Mouse (Mus musculus): ENCODE data around the gene Traf3ip1. TPM values are rescaled to one million over a fixed set of nuclear protein-coding genes. Genes with fewer than 3 reads are reported as not detected.

Traf3ip1 gene
- polyA plus RNA-seq, 1 experiment = 8.0 TPM

DNA sequence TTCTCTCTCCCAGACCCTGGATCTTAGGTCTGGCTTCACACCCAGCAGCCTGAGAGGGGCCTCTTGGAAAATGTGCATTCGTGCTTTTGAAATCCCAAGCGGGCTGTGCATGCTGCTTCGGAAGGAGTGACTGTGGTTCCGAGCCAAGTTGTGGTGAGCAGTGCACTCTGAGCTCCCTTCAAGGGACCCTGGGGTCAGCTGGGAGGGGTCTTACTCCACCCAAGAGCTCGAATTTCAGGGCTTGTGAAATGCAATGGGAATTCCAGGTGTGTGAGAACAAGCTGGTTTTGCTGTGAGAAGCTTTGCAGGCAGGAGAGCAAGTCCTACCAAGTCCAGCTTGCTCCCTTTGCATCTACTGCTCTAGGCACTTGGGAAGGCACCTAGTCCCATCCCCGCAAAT is 70.2 kb downstream of the Traf3ip1 start:
- no peak overlapping the region for H3K4me3 ChIP-seq (ENCODE audit: insufficient read depth, low read length)
- no peak for TF ChIP-seq CTCF (IDR thresholded peaks at IDR 0.05; ENCODE audit: borderline replicate concordance, insufficient read depth, low read length)
- no peak for TF ChIP-seq POLR2A (IDR thresholded peaks at IDR 0.05; ENCODE audit: low read depth, low read length)
- no peaks in the 10 kb centered on the region for H3K4me1 ChIP-seq (ENCODE audit: control insufficient read depth, insufficient read depth, low read length)
- no peak overlapping the region for H3K27ac ChIP-seq (ENCODE audit: insufficient read depth, low read length)

DNA sequence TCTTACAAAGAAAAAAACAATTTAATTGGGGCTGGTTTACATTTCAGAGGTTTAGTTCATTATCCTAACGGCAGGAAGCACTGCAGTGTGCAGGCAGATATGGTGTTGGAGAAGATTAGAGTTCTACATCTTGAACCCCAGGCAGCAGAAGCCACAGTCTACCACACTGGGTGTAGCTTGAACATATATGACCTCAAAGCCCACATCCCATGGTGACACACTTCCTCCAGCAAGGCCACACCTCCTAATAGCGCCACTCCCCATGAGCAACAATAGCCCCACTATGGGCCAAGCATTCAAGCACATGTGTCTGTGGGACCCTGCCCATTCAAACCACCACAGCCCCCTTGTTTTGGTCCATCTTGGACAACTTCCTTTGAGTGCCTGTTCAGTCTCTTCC is 72.8 kb downstream of the Traf3ip1 start:
- TF ChIP-seq CTCF (IDR thresholded peaks at IDR 0.05; ENCODE audit: borderline replicate concordance, insufficient read depth, low read length) (no peak), POLR2A (IDR thresholded peaks at IDR 0.05; ENCODE audit: low read depth, low read length) (no peak)
- Histone ChIP-seq H3K4me3 (ENCODE audit: insufficient read depth, low read length) (no peak overlapping the region), H3K27ac (ENCODE audit: insufficient read depth, low read length) (no peak overlapping the region)

DNA sequence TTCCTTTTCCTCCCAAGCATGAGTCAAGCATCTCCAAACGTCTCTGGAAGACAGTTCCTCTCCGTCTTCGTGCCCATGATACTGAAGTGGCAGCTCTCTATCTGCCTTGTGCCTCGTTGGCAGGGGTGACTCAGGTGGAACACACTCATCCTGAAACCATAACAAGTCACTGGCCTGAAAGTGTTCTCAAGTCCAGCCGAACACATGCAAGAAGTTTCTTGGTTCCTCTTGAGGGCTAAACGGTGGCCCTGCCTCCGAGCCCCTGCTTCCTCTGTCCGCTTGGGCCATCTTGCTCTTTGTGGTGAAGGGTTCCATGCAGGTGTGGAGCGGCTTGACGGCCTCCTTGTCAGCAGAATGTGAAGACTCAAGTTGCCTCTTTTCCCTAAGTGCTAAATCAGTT is 78.0 kb downstream of the Traf3ip1 start:
- no peak overlapping the region for H3K27ac ChIP-seq (ENCODE audit: insufficient read depth, low read length)
- TF ChIP-seq CTCF (IDR thresholded peaks at IDR 0.05; ENCODE audit: borderline replicate concordance, insufficient read depth, low read length) (no peak), POLR2A (IDR thresholded peaks at IDR 0.05; ENCODE audit: low read depth, low read length) (no peak)
- no peak overlapping the region for H3K4me3 ChIP-seq (ENCODE audit: insufficient read depth, low read length)
- H3K4me1 ChIP-seq (ENCODE audit: control insufficient read depth, insufficient read depth, low read length) = no peaks in the 10 kb centered on the region

More for the DNA sequence above, 72.8 kb downstream of the Traf3ip1 start:
- no peaks in the 10 kb centered on the region for H3K4me1 ChIP-seq (ENCODE audit: control insufficient read depth, insufficient read depth, low read length)

DNA sequence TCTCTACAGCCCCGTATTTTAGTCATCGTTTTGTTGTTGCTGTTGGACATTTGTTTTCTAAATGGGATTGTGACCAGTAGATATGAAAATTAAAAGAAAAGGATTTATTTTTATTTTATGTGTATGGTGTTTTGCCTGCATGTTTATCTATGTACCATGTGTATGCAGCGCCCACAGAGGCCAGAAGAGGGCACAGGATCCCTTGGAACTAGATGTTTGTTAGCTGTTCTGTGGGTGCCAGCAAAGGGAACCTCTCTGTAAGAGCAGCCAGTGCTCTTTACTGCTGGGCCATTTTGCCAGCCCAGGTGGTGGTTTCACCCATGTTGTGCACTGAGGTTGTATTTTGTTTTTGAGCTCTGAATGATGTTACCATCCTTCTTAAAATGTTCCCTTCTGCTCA is 79.8 kb downstream of the Traf3ip1 start:
- H3K4me3 ChIP-seq (ENCODE audit: insufficient read depth, low read length) = no peak overlapping the region
- TF ChIP-seq POLR2A (IDR thresholded peaks at IDR 0.05; ENCODE audit: low read depth, low read length) (no peak), CTCF (IDR thresholded peaks at IDR 0.05; ENCODE audit: borderline replicate concordance, insufficient read depth, low read length) (peak; percentile 64; the same call in 1 of the 2 replicates)
- H3K27ac ChIP-seq (ENCODE audit: insufficient read depth, low read length) = no peak overlapping the region
- peaks cover 3% of the 10 kb centered on the region for H3K4me1 ChIP-seq (ENCODE audit: control insufficient read depth, insufficient read depth, low read length)

DNA sequence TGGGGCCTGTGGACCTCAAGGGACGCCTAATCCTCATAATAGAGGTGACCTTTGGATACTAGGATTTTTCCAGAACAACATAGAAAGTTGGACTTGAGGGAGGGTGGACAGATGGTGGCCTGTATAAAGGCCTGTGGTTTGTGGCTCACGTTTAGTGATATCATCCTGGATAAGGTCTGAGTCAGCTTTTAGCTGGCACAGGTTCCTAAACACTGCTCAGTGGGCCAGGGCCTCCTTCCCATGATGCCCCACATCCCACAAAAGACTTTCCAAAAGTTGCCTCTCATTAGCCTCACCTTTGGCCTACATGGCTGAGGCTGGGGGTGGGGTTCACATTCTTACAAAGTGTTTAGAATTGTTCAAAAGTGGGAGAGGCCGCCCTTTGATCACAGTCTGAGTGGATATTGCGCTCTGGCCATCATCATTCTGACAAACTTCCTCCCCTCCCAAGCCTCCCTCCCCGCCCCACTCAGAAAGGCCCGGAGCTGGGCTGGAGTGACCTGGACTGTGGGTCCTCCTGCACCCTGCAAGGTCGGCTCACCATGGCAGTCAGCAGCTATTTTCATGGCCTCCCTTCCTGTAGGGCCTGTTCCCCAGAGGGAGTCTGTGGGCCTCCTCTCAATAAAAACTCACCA is 83.6 kb downstream of the Traf3ip1 start:
- no peak overlapping the region for H3K27ac ChIP-seq (ENCODE audit: insufficient read depth, low read length)
- H3K4me1 ChIP-seq (ENCODE audit: control insufficient read depth, insufficient read depth, low read length) = peaks cover 3% of the 10 kb centered on the region
- no peak overlapping the region for H3K4me3 ChIP-seq (ENCODE audit: insufficient read depth, low read length)
- no peak for TF ChIP-seq POLR2A (IDR thresholded peaks at IDR 0.05; ENCODE audit: low read depth, low read length)
- no peak for TF ChIP-seq CTCF (IDR thresholded peaks at IDR 0.05; ENCODE audit: borderline replicate concordance, insufficient read depth, low read length)

Other genes starting within 250 kb of the Traf3ip1 start
- 59.0 and 71.7 TPM in 2 replicates for gene Ube2f, start 244.3 kb upstream of the Traf3ip1 start, polyA plus RNA-seq (2011; ENCODE audit: insufficient read length, low read depth, missing spikeins)
- 6.4 and 8.7 TPM in 2 replicates for gene Scly, start 196.3 kb upstream of the Traf3ip1 start, polyA plus RNA-seq (2011; ENCODE audit: insufficient read length, low read depth, missing spikeins)
- not detected in 2 replicates for gene Espnl, start 172.6 kb upstream of the Traf3ip1 start, polyA plus RNA-seq (2011; ENCODE audit: insufficient read length, low read depth, missing spikeins)
- 0.23 and 0.58 TPM in 2 replicates for gene Klhl30, start 143.6 kb upstream of the Traf3ip1 start, polyA plus RNA-seq (2011; ENCODE audit: insufficient read length, low read depth, missing spikeins)
- gene Erfe, start 128.2 kb upstream of the Traf3ip1 start, polyA plus RNA-seq (2011; ENCODE audit: insufficient read length, low read depth, missing spikeins) = 6.1 and 10.8 TPM in 2 replicates
- gene Ilkap, start 95.8 kb upstream of the Traf3ip1 start, polyA plus RNA-seq (2011; ENCODE audit: insufficient read length, low read depth, missing spikeins) = 64.5 and 66.5 TPM in 2 replicates
- gene Hes6, start 80.6 kb upstream of the Traf3ip1 start, polyA plus RNA-seq (2011; ENCODE audit: insufficient read length, low read depth, missing spikeins) = 9.2 and 9.9 TPM in 2 replicates
- 2.5 and 7.4 TPM in 2 replicates for gene Per2, start 35.3 kb upstream of the Traf3ip1 start, polyA plus RNA-seq (2011; ENCODE audit: insufficient read length, low read depth, missing spikeins)
- gene Asb1, start 45.9 kb downstream of the Traf3ip1 start, polyA plus RNA-seq (2011; ENCODE audit: insufficient read length, low read depth, missing spikeins) = 8.2 and 9.8 TPM in 2 replicates